Mouse (Mus musculus): Measurements from ENCODE around the gene Mapre3. TPM values are rescaled to one million over a fixed set of nuclear protein-coding genes. Genes with fewer than 3 reads are reported as not detected.

Mapre3 gene
- polyA plus RNA-seq (2021) = 83.2 TPM

GRCm38 (mm10) chr5:30814424-30815119 lies at the start of gene Mapre3:
Mapre3 (plus strand) TSS chr5:30814641.
- TF ChIP-seq CTCF (IDR thresholded peaks at IDR 0.05) = no peak
- ChIA-PET POLR2A (interaction anchor here (0.6 to 1.5 kb wide), 3 partner anchors 11 to 74 kb away, joined by 3 read pairs; partner anchors contain the start of gene Agbl5), CTCF (interaction anchor here (1.1 to 1.3 kb wide), 2 partner anchors 16 to 47 kb away, joined by 3 to 4 read pairs; no protein-coding TSS in a partner anchor)

GRCm38 (mm10) chr5:30765596-30766370 lies 48.7 kb upstream of the Mapre3 start:
- no peak for TF ChIP-seq CTCF (IDR thresholded peaks at IDR 0.05)
- no peaks in the 10 kb centered on the region for H3K27me3 ChIP-seq
- POLR2A ChIA-PET = no interaction called here
- in situ Hi-C loops (cut with MboI; ENCODE audit: low pct_unique_long_range_greater_than_20kb) = no loop called here
- CTCF ChIA-PET = interaction anchor here (1.8 to 2.6 kb wide), 2 partner anchors 9 to 56 kb away, joined by 4 to 15 read pairs; no protein-coding TSS in a partner anchor
- DNase-seq (ENCODE audit: low read depth, low spot score) (no peak), ATAC-seq (no peak)

More at GRCm38 (mm10) chr5:30814424-30815119, at the start of gene Mapre3:
- H3K27me3 ChIP-seq = peaks cover 5% of the 10 kb centered on the region
- DNase-seq (ENCODE audit: low read depth, low spot score) = peak; percentile 51
- in situ Hi-C loops (cut with MboI; ENCODE audit: low pct_unique_long_range_greater_than_20kb) = loop anchor here (5.0 to 10.0 kb wide), 3 partner anchors 50 to 188 kb away; partner anchors contain the start of gene Tmem214
- peak; percentile 80 for ATAC-seq

- DNase-seq (ENCODE audit: low read depth, low spot score) = no peak
- in situ Hi-C loops (cut with MboI; ENCODE audit: low pct_unique_long_range_greater_than_20kb) = no loop called here
- no peak for TF ChIP-seq CTCF (IDR thresholded peaks at IDR 0.05)
- ATAC-seq = no peak
- no peaks in the 10 kb centered on the region for H3K27me3 ChIP-seq
- ChIA-PET POLR2A (no interaction called here), CTCF (no interaction called here)
Observed at GRCm38 (mm10) chr5:30768082-30768481, 46.4 kb upstream of the Mapre3 start.

- H3K27me3 ChIP-seq = no peaks in the 10 kb centered on the region
Observed at GRCm38 (mm10) chr5:30768598-30768997, 45.8 kb upstream of the Mapre3 start.

GRCm38 (mm10) chr5:30769075-30769474 lies 45.4 kb upstream of the Mapre3 start:
- no peak for TF ChIP-seq CTCF (IDR thresholded peaks at IDR 0.05)
- POLR2A ChIA-PET = no interaction called here
- in situ Hi-C loops (cut with MboI; ENCODE audit: low pct_unique_long_range_greater_than_20kb) = no loop called here
- DNase-seq (ENCODE audit: low read depth, low spot score) (no peak), ATAC-seq (no peak)
- no peaks in the 10 kb centered on the region for H3K27me3 ChIP-seq
- CTCF ChIA-PET = no interaction called here

More at GRCm38 (mm10) chr5:30768598-30768997, 45.8 kb upstream of the Mapre3 start:
- ChIA-PET CTCF (no interaction called here), POLR2A (no interaction called here)
- TF ChIP-seq CTCF (IDR thresholded peaks at IDR 0.05) = no peak
- in situ Hi-C loops (cut with MboI; ENCODE audit: low pct_unique_long_range_greater_than_20kb) = no loop called here
- DNase-seq (ENCODE audit: low read depth, low spot score) (no peak), ATAC-seq (no peak)

GRCm38 (mm10) chr5:30774601-30775371 lies 39.7 kb upstream of the Mapre3 start:
- POLR2A ChIA-PET = no interaction called here
- in situ Hi-C loops (cut with MboI; ENCODE audit: low pct_unique_long_range_greater_than_20kb) = loop anchor here (5.0 kb wide), 1 partner anchor 62 kb away; the partner anchor contains the start of gene Dpysl5
- CTCF ChIA-PET = interaction anchor here (0.7 to 4.8 kb wide), 11 partner anchors 10 to 762 kb away, joined by 3 to 27 read pairs (median 5); partner anchors contain the start of genes Dpysl5 and Il6
- H3K27me3 ChIP-seq = peaks cover 25% of the 10 kb centered on the region
- peak; percentile 91 for TF ChIP-seq CTCF (IDR thresholded peaks at IDR 0.05)
- peak; percentile 83 for ATAC-seq
- peak; percentile 42 for DNase-seq (ENCODE audit: low read depth, low spot score)

GRCm38 (mm10) chr5:30780699-30781098 lies 33.7 kb upstream of the Mapre3 start:
- H3K27me3 ChIP-seq = peaks cover 45% of the 10 kb centered on the region
- in situ Hi-C loops (cut with MboI; ENCODE audit: low pct_unique_long_range_greater_than_20kb) = no loop called here
- ChIA-PET CTCF (no interaction called here), POLR2A (no interaction called here)
- TF ChIP-seq CTCF (IDR thresholded peaks at IDR 0.05) = no peak
- no peak for DNase-seq (ENCODE audit: low read depth, low spot score)
- no peak for ATAC-seq

GRCm38 (mm10) chr5:30781147-30781546 lies 33.3 kb upstream of the Mapre3 start:
- no peak for TF ChIP-seq CTCF (IDR thresholded peaks at IDR 0.05)
- ChIA-PET POLR2A (no interaction called here), CTCF (no interaction called here)
- no peak for DNase-seq (ENCODE audit: low read depth, low spot score)
- peaks cover 45% of the 10 kb centered on the region for H3K27me3 ChIP-seq
- in situ Hi-C loops (cut with MboI; ENCODE audit: low pct_unique_long_range_greater_than_20kb) = no loop called here
- ATAC-seq = no peak

GRCm38 (mm10) chr5:30787381-30787780 lies 27.1 kb upstream of the Mapre3 start:
- ATAC-seq = no peak
- in situ Hi-C loops (cut with MboI; ENCODE audit: low pct_unique_long_range_greater_than_20kb) = no loop called here

GRCm38 (mm10) chr5:30790047-30790446 lies 24.4 kb upstream of the Mapre3 start:
- no peak for TF ChIP-seq CTCF (IDR thresholded peaks at IDR 0.05)
- no peak for DNase-seq (ENCODE audit: low read depth, low spot score)
- ChIA-PET POLR2A (no interaction called here), CTCF (interaction anchor here (1.9 kb wide), 1 partner anchor 10 kb away, joined by 5 read pairs; no protein-coding TSS in a partner anchor)
- in situ Hi-C loops (cut with MboI; ENCODE audit: low pct_unique_long_range_greater_than_20kb) = no loop called here
- no peak for ATAC-seq
- peaks cover 17% of the 10 kb centered on the region for H3K27me3 ChIP-seq

More at GRCm38 (mm10) chr5:30787381-30787780, 27.1 kb upstream of the Mapre3 start:
- ChIA-PET POLR2A (no interaction called here), CTCF (no interaction called here)
- H3K27me3 ChIP-seq = peaks cover 17% of the 10 kb centered on the region
- no peak for TF ChIP-seq CTCF (IDR thresholded peaks at IDR 0.05)
- DNase-seq (ENCODE audit: low read depth, low spot score) = no peak

Data from Patski (cell line).